Mouse (Mus musculus): Measurements from ENCODE around the gene C6. TPM values are rescaled to one million over a fixed set of nuclear protein-coding genes. Genes with fewer than 3 reads are reported as not detected.

Gene C6
- not detected in 2 replicates for total RNA-seq (2012; rRNA removed)
- polyA plus RNA-seq (2012; ENCODE audit: insufficient read depth in 1 of 2, insufficient read length in 2 of 2, low read depth in 1 of 2, low replicate concordance in 2 of 2, missing spikeins in 1 of 2), result not detected

DNA sequence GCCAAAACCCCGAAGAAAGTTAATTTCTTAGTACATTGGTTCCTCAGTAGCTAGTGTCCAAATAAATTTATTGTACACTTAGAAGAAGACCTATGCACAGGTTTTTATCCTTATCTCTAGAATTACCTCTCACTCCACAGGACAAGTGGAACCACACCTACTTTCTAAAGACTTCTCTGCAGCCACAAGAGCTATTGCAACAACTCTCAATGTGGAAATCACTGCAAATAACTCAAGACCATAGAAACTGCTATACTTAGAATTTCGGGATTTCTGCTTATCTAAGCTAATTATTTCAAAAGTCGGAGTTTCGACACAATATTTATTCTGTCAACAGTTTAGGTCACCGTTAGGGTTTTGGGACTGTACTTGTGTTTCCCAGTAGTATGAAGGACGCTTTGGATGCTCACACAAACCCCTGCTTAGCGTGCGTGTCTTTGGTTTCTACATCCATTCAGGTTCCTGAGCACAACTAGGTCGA lies at the start of gene C6:
TSS of gene C6 (plus strand) at position 346 of the 481 bp plus-strand sequence.
- no peak for DNase-seq (ENCODE audit: low read depth, low spot score)
- Histone ChIP-seq H3K27me3 (ENCODE audit: control insufficient read depth in 1 of 2, insufficient read depth in 2 of 2, low read length in 2 of 2) (no peaks in the 10 kb centered on the region), H3K9ac (ENCODE audit: control insufficient read depth, low read depth, low read length, poor library complexity, severe bottlenecking) (no peak within 1 kb of the TSS), H3K4me3 (ENCODE audit: control insufficient read depth in 1 of 2, insufficient read depth in 1 of 2, low read depth in 2 of 2, low read length in 2 of 2) (no peak within 1 kb of the TSS), H3K79me2 (ENCODE audit: control insufficient read depth, insufficient read depth, low read length, poor library complexity) (no peaks in the 10 kb centered on the region), H3K4me1 (ENCODE audit: control insufficient read depth in 1 of 2, insufficient read depth in 2 of 2, low read length in 2 of 2) (no peaks in the 10 kb centered on the region), H3K9me3 (replicated peaks; ENCODE audit: insufficient read depth, low read length) (no peaks in the 10 kb centered on the region), H3K27ac (ENCODE audit: control insufficient read depth, low read depth, low read length) (no peak within 1 kb of the TSS), H3K36me3 (ENCODE audit: control insufficient read depth in 1 of 2, insufficient read depth in 2 of 2, low read length in 2 of 2) (no peaks in the 10 kb centered on the region)
- TF ChIP-seq USF1 (IDR thresholded peaks at IDR 0.05; ENCODE audit: low read depth, low read length), result no peak
- no peak for TF ChIP-seq TCF12 (IDR thresholded peaks at IDR 0.05; ENCODE audit: low read depth, low read length)
- no peak for TF ChIP-seq RCOR1 (IDR thresholded peaks at IDR 0.05; ENCODE audit: low read depth, low read length)
- no peak for TF ChIP-seq USF2 (IDR thresholded peaks at IDR 0.05; ENCODE audit: borderline replicate concordance in 1 of 2, insufficient read depth in 1 of 2, low read depth in 1 of 2, low read length in 2 of 2)
- TF ChIP-seq KAT2A (conservative IDR thresholded peaks at IDR 0.05; ENCODE audit: low read depth, low read length), result no peak
- TF ChIP-seq JUND (IDR thresholded peaks at IDR 0.05; ENCODE audit: low read depth, low read length), result no peak
- no peak for TF ChIP-seq POLR2AphosphoS5 (IDR thresholded peaks at IDR 0.05; ENCODE audit: borderline replicate concordance, low read depth, low read length)
- no peak for TF ChIP-seq CHD1 (IDR thresholded peaks at IDR 0.05; ENCODE audit: low read depth, low read length)
- TF ChIP-seq EP300 (IDR thresholded peaks at IDR 0.05; ENCODE audit: low read depth in 1 of 2, low read length in 2 of 2), result no peak
- TF ChIP-seq ETS1 (IDR thresholded peaks at IDR 0.05; ENCODE audit: low read depth, low read length), result no peak
- TF ChIP-seq POLR2A (IDR thresholded peaks at IDR 0.05; ENCODE audit: control insufficient read depth in 1 of 2, insufficient read depth in 1 of 2, low read depth in 1 of 2, low read length in 2 of 2, poor library complexity in 1 of 2), result no peak
- TF ChIP-seq MYC (IDR thresholded peaks at IDR 0.05; ENCODE audit: low read depth, low read length), result no peak
- no peak for TF ChIP-seq MXI1 (IDR thresholded peaks at IDR 0.05; ENCODE audit: low read depth, low read length)
- TF ChIP-seq ZNF384 (IDR thresholded peaks at IDR 0.05; ENCODE audit: low read depth, low read length), result no peak
- TF ChIP-seq GABPA (IDR thresholded peaks at IDR 0.05; ENCODE audit: low read depth, low read length), result no peak
- no peak for TF ChIP-seq ZC3H11A (IDR thresholded peaks at IDR 0.05; ENCODE audit: low read depth, low read length)
- TF ChIP-seq RAD21 (IDR thresholded peaks at IDR 0.05; ENCODE audit: low read depth, low read length), result no peak

DNA sequence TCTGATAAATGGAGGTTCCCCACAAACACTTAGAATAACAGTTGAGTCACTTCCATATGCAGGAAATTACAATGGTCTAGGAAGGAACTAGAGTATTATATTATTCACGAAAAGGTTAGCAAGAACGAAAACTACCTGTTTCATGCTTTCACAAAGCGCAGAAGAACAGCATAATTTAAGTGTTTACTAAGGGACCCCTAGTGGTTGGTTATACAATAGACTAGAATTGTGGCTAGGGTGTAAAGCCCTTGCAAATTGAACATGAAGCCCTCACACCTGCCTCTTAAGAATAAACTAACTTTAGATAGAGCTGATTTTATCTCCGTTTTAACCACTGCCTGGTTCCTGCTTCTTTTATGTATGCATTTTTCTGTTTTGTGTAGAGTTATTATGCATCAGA lies 29.4 kb upstream of the C6 start:
- DNase-seq (ENCODE audit: low read depth, low spot score), result peak; percentile 3
- Histone ChIP-seq H3K9me3 (replicated peaks; ENCODE audit: insufficient read depth, low read length) (no peaks in the 10 kb centered on the region), H3K4me3 (ENCODE audit: control insufficient read depth in 1 of 2, insufficient read depth in 1 of 2, low read depth in 2 of 2, low read length in 2 of 2) (no peak overlapping the region), H3K9ac (ENCODE audit: control insufficient read depth, low read depth, low read length, poor library complexity, severe bottlenecking) (no peak overlapping the region), H3K27me3 (ENCODE audit: control insufficient read depth in 1 of 2, insufficient read depth in 2 of 2, low read length in 2 of 2) (no peaks in the 10 kb centered on the region), H3K79me2 (ENCODE audit: control insufficient read depth, insufficient read depth, low read length, poor library complexity) (no peaks in the 10 kb centered on the region), H3K4me1 (ENCODE audit: control insufficient read depth in 1 of 2, insufficient read depth in 2 of 2, low read length in 2 of 2) (no peaks in the 10 kb centered on the region), H3K27ac (ENCODE audit: control insufficient read depth, low read depth, low read length) (no peak overlapping the region), H3K36me3 (ENCODE audit: control insufficient read depth in 1 of 2, insufficient read depth in 2 of 2, low read length in 2 of 2) (no peaks in the 10 kb centered on the region)
- no peak for TF ChIP-seq EP300 (IDR thresholded peaks at IDR 0.05; ENCODE audit: low read depth in 1 of 2, low read length in 2 of 2)
- TF ChIP-seq TCF12 (IDR thresholded peaks at IDR 0.05; ENCODE audit: low read depth, low read length), result no peak
- TF ChIP-seq HCFC1 (IDR thresholded peaks at IDR 0.05; ENCODE audit: low read depth, low read length), result no peak
- TF ChIP-seq E2F4 (IDR thresholded peaks at IDR 0.05; ENCODE audit: borderline replicate concordance, low read depth, low read length), result no peak
- no peak for TF ChIP-seq ETS1 (IDR thresholded peaks at IDR 0.05; ENCODE audit: low read depth, low read length)
- TF ChIP-seq KAT2A (conservative IDR thresholded peaks at IDR 0.05; ENCODE audit: low read depth, low read length), result no peak
- TF ChIP-seq ZMIZ1 (IDR thresholded peaks at IDR 0.05; ENCODE audit: low read depth, low read length), result no peak
- no peak for TF ChIP-seq USF2 (IDR thresholded peaks at IDR 0.05; ENCODE audit: borderline replicate concordance in 1 of 2, insufficient read depth in 1 of 2, low read depth in 1 of 2, low read length in 2 of 2)
- no peak for TF ChIP-seq RCOR1 (IDR thresholded peaks at IDR 0.05; ENCODE audit: low read depth, low read length)
- TF ChIP-seq RAD21 (IDR thresholded peaks at IDR 0.05; ENCODE audit: low read depth, low read length), result no peak
- TF ChIP-seq POLR2AphosphoS2 (IDR thresholded peaks at IDR 0.05; ENCODE audit: low read length), result no peak
- TF ChIP-seq UBTF (IDR thresholded peaks at IDR 0.05; ENCODE audit: borderline replicate concordance, insufficient read depth, low read depth, low read length), result no peak
- no peak for TF ChIP-seq MAX (IDR thresholded peaks at IDR 0.05; ENCODE audit: low read length)
- TF ChIP-seq TAL1 (IDR thresholded peaks at IDR 0.05; ENCODE audit: low read length), result no peak

All from MEL (cell line).